25 mouse cellular contexts compared by ENCODE assay signal in genomic region chr3:153901904-153902303, GRCm38 (mm10). TPM values are rescaled to one million over a fixed set of nuclear protein-coding genes. Genes with fewer than 3 reads are reported as not detected.
DNase-seq lines count a peak whose midpoint lies in the region; ATAC-seq and TF ChIP-seq lines count a peak whose summit lies in the region.
"Had no signal": no experiment of that assay in that cellular context is flagged by ENCODE, and none has a peak within 500 bp of the region (broad histone marks: within the 10 kb centered on the region; RNA-seq: fewer than 3 reads in every experiment).

No protein-coding gene starts in this region.

- H3K9ac ChIP-seq in intestine, embryonic 15.5 days: no peak overlapping the region
- no peak overlapping the region for H3K9ac ChIP-seq in intestine, postnatal 0 days (ENCODE audit: low read depth, low read length)
- H3K9ac ChIP-seq in intestine, embryonic 16.5 days (ENCODE audit: low read depth, low read length): no peak overlapping the region
- H3K9ac ChIP-seq: forebrain, postnatal 0 days; hindbrain, embryonic 14.5 days had no signal

- peak; percentile 46 for ATAC-seq in intestine, embryonic 15.5 days
- no peak; the same call in 1 of the 2 replicates for ATAC-seq in intestine, postnatal 0 days
- ATAC-seq in erythroblast, adult 5-6 weeks (replicated peaks; ENCODE audit: low FRiP score, poor library complexity, severe bottlenecking): 0 out of 2 replicates have a peak, but pooled peaks have one; percentile 12
- peak; percentile 62 for ATAC-seq in intestine, embryonic 16.5 days
- ATAC-seq: activated CD4-positive, CD25-positive, alpha-beta regulatory T cell, adult 4 months; CD4-positive, CD25-positive, alpha-beta regulatory T cell, adult 4 months; forebrain, embryonic 14.5 days; forebrain, postnatal 0 days; hindbrain, postnatal 0 days; inflammation-experienced regulatory T-cells, adult 6 months had no signal

- no peak for TF ChIP-seq CTCF in intestine, postnatal 0 days (IDR thresholded peaks at IDR 0.05; ENCODE audit: low read depth)

- no peaks in the 10 kb centered on the region for H3K4me1 ChIP-seq in intestine, embryonic 15.5 days (replicated peaks)
- no peaks in the 10 kb centered on the region for H3K4me1 ChIP-seq in intestine, postnatal 0 days (replicated peaks; ENCODE audit: control insufficient read depth, insufficient read depth, low read length)
- H3K4me1 ChIP-seq in intestine, embryonic 16.5 days (ENCODE audit: control insufficient read depth, insufficient read depth, low read length): no peaks in the 10 kb centered on the region

- H3K36me3 ChIP-seq in intestine, embryonic 15.5 days: peaks cover 24% of the 10 kb centered on the region
- H3K36me3 ChIP-seq in intestine, postnatal 0 days (ENCODE audit: control insufficient read depth, insufficient read depth): peaks cover 30% of the 10 kb centered on the region
- H3K36me3 ChIP-seq in intestine, embryonic 16.5 days (ENCODE audit: control insufficient read depth, insufficient read depth, low read length): peaks cover 17% of the 10 kb centered on the region

- H3K9me3 ChIP-seq in intestine, embryonic 15.5 days: no peaks in the 10 kb centered on the region
- H3K9me3 ChIP-seq in intestine, postnatal 0 days (ENCODE audit: control insufficient read depth): no peaks in the 10 kb centered on the region
- no peaks in the 10 kb centered on the region for H3K9me3 ChIP-seq in intestine, embryonic 16.5 days (ENCODE audit: control insufficient read depth, low read length)

- H3K27me3 ChIP-seq in intestine, embryonic 15.5 days (replicated peaks): no peaks in the 10 kb centered on the region
- no peaks in the 10 kb centered on the region for H3K27me3 ChIP-seq in intestine, postnatal 0 days (replicated peaks; ENCODE audit: control insufficient read depth, insufficient read depth, low read length)
- no peaks in the 10 kb centered on the region for H3K27me3 ChIP-seq in intestine, embryonic 16.5 days (replicated peaks; ENCODE audit: control insufficient read depth, insufficient read depth, low read length)

- DNase-seq in urinary bladder, postnatal 10 days (ENCODE audit: low spot score): no peak
- no peak for DNase-seq in Muller cell, postnatal 12 days (ENCODE audit: inconsistent ontology term)
- DNase-seq: adrenal gland, postnatal 10 days; adrenal gland, postnatal 36 days; cerebellum, adult 18-20 months; cerebellum, adult 9-10 months; cerebellum, postnatal 14 days; forebrain, postnatal 0 days; gastrocnemius, postnatal 25 days; heart, adult 2 months; heart, postnatal 10 days; heart, postnatal 4 days had no signal

- 51% methylated on average over 1 of the region's 1 CpGs for WGBS in intestine, embryonic 15.5 days
- WGBS in intestine, postnatal 0 days: 62% methylated on average over 1 of the region's 1 CpGs
- WGBS in intestine, embryonic 16.5 days: 59% methylated on average over 1 of the region's 1 CpGs

- no peak overlapping the region for H3K4me3 ChIP-seq in intestine, embryonic 15.5 days (replicated peaks)
- H3K4me3 ChIP-seq in intestine, postnatal 0 days (ENCODE audit: low read depth, low read length): no peak overlapping the region
- H3K4me3 ChIP-seq in intestine, embryonic 16.5 days (ENCODE audit: low read length): no peak overlapping the region
- H3K4me3 ChIP-seq: heart, adult 2 months had no signal

- no peak overlapping the region for H3K4me2 ChIP-seq in intestine, embryonic 15.5 days (replicated peaks)
- no peak overlapping the region for H3K4me2 ChIP-seq in intestine, postnatal 0 days (replicated peaks; ENCODE audit: low read depth)
- H3K4me2 ChIP-seq in intestine, embryonic 16.5 days (ENCODE audit: low read depth, low read length): no peak overlapping the region
- H3K4me2 ChIP-seq: heart, embryonic 11.5 days; hindbrain, embryonic 14.5 days had no signal

- no peak overlapping the region for H3K27ac ChIP-seq in intestine, embryonic 15.5 days
- no peak overlapping the region for H3K27ac ChIP-seq in intestine, postnatal 0 days (ENCODE audit: low read depth, low read length)
- no peak overlapping the region for H3K27ac ChIP-seq in intestine, embryonic 16.5 days (ENCODE audit: low read length)
- H3K27ac ChIP-seq: heart, adult 2 months; hindbrain, embryonic 14.5 days; hindbrain, postnatal 0 days had no signal

RNA-seq across cellular contexts. Expression of gene Msh4, which starts 4.0 kb away (rescaled TPM):
- 0.04 and 0.08 TPM in 2 replicates for polyA plus RNA-seq in intestine, embryonic 15.5 days (2015; fragmentation: Nextera tagmentation; extraction: Ambion mirVana)
- 0.04 and 0.05 TPM in 2 replicates for polyA plus RNA-seq in intestine, postnatal 0 days (2015; fragmentation: Nextera tagmentation; extraction: Ambion mirVana)
- 1.7 TPM in 1 of 2 replicates, not detected in the other for total RNA-seq in erythroblast, adult 5-6 weeks (2015; ENCODE audit: low replicate concordance)
- total RNA-seq in erythroblast, adult 5-6 weeks (2017; ENCODE audit: low replicate concordance): 1.4 TPM in 1 of 2 replicates, not detected in the other
- polyA plus RNA-seq in intestine, embryonic 16.5 days (2015; fragmentation: Nextera tagmentation; extraction: Ambion mirVana): 0.06 and 0.07 TPM in 2 replicates
- total RNA-seq: gastrocnemius, postnatal 25 days had no signal
- polyA plus RNA-seq: CD4-positive, CD25-positive, alpha-beta regulatory T cell, adult 4 months; embryonic facial prominence, embryonic 11.5 days had no signal

RNA-seq across cellular contexts. Expression of gene Rabggtb, which starts 10.9 kb away (rescaled TPM):
- polyA plus RNA-seq in intestine, embryonic 15.5 days (2015; fragmentation: Nextera tagmentation; extraction: Ambion mirVana): 55.8 and 58.0 TPM in 2 replicates
- polyA plus RNA-seq in intestine, postnatal 0 days (2015; fragmentation: Nextera tagmentation; extraction: Ambion mirVana): 36.3 and 36.7 TPM in 2 replicates
- 46.4 and 64.4 TPM in 2 replicates for total RNA-seq in erythroblast, adult 5-6 weeks (2015; ENCODE audit: low replicate concordance)
- total RNA-seq in erythroblast, adult 5-6 weeks (2017; ENCODE audit: low replicate concordance): 52.9 and 60.9 TPM in 2 replicates
- 49.4 and 54.2 TPM in 2 replicates for polyA plus RNA-seq in intestine, embryonic 16.5 days (2015; fragmentation: Nextera tagmentation; extraction: Ambion mirVana)

RNA-seq across cellular contexts. Expression of gene Acadm, which starts 42.5 kb away (rescaled TPM):
- 112 and 118 TPM in 2 replicates for polyA plus RNA-seq in intestine, embryonic 15.5 days (2015; fragmentation: Nextera tagmentation; extraction: Ambion mirVana)
- polyA plus RNA-seq in intestine, postnatal 0 days (2015; fragmentation: Nextera tagmentation; extraction: Ambion mirVana): 148 and 153 TPM in 2 replicates
- total RNA-seq in erythroblast, adult 5-6 weeks (2015; ENCODE audit: low replicate concordance): 25.6 and 25.9 TPM in 2 replicates
- 25.6 TPM in 2 replicates for total RNA-seq in erythroblast, adult 5-6 weeks (2017; ENCODE audit: low replicate concordance)
- polyA plus RNA-seq in intestine, embryonic 16.5 days (2015; fragmentation: Nextera tagmentation; extraction: Ambion mirVana): 146 and 152 TPM in 2 replicates

RNA-seq across cellular contexts. Expression of gene Asb17, which starts 57.9 kb away (rescaled TPM):
- polyA plus RNA-seq in intestine, embryonic 15.5 days (2015; fragmentation: Nextera tagmentation; extraction: Ambion mirVana): 0.09 TPM in 1 of 2 replicates, not detected in the other
- not detected in 2 replicates for polyA plus RNA-seq in intestine, postnatal 0 days (2015; fragmentation: Nextera tagmentation; extraction: Ambion mirVana)
- total RNA-seq in erythroblast, adult 5-6 weeks (2015; ENCODE audit: low replicate concordance): not detected in 2 replicates
- total RNA-seq in erythroblast, adult 5-6 weeks (2017; ENCODE audit: low replicate concordance): 0.77 and 0.84 TPM in 2 replicates
- 0.05 TPM in 1 of 2 replicates, not detected in the other for polyA plus RNA-seq in intestine, embryonic 16.5 days (2015; fragmentation: Nextera tagmentation; extraction: Ambion mirVana)
- total RNA-seq: adrenal gland, postnatal 10 days; adrenal gland, postnatal 36 days; forebrain, postnatal 0 days; gastrocnemius, postnatal 25 days; heart, adult 2 months; heart, postnatal 10 days; heart, postnatal 4 days; hindbrain, postnatal 0 days had no signal
- polyA plus RNA-seq: CD4-positive, CD25-positive, alpha-beta regulatory T cell, adult 4 months; forebrain, embryonic 14.5 days; forebrain, postnatal 0 days; frontal cortex, adult 2 months; heart, adult 2 months; hindbrain, embryonic 14.5 days; hindbrain, postnatal 0 days; inflammation-experienced regulatory T-cells, adult 6 months had no signal
